Mouse (Mus musculus) kidney, adult 10 weeks (tissue): Measurements from ENCODE around the gene Rab11fip4. TPM values are rescaled to one million over a fixed set of nuclear protein-coding genes. Genes with fewer than 3 reads are reported as not detected.

Experiments
- polyA plus RNA-seq: library from polyadenylated mRNA; stranded (reverse); fragments of 350-450 nt; fragmentation: Illumina TruSeq; extraction: RNeasy Lipid Tissue Mini Kit (QIAGEN cat#74804); gene quantifications from one replicate; pipeline ENCODE4 v1.2.3, GENCODE M21; 2014; ENCODE audit warnings: low read depth, low replicate concordance

Rab11fip4 gene
- 9.8 TPM for polyA plus RNA-seq

GRCm38 (mm10) chr11:79590664-79591590 lies at the start of gene Rab11fip4:
Gene Rab11fip4 (plus strand): TSS chr11:79591212.

Other genes starting within 250 kb of the Rab11fip4 start
- gene Omg, start 87.1 kb upstream of the Rab11fip4 start, polyA plus RNA-seq = not detected
- 2.9 TPM for gene Evi2b, start 67.5 kb upstream of the Rab11fip4 start, polyA plus RNA-seq
- gene Evi2, start 60.6 kb upstream of the Rab11fip4 start, polyA plus RNA-seq = 0.20 TPM
- gene Evi2a, start 60.6 kb upstream of the Rab11fip4 start, polyA plus RNA-seq = 5.0 TPM